Mouse (Mus musculus): ENCODE measurements at regions not wholly inside any gene's neighbourhood (a gene's known extent, or its start where the extent isn't known, plus 50 kb on each side); places are given as distances from the start of the nearest gene placed in this dataset.
"Not testable (repeated sequence)": the region's sequence is repeated elsewhere in the genome, so short reads cannot be mapped to it uniquely, and the experiment has no call there.

DNA sequence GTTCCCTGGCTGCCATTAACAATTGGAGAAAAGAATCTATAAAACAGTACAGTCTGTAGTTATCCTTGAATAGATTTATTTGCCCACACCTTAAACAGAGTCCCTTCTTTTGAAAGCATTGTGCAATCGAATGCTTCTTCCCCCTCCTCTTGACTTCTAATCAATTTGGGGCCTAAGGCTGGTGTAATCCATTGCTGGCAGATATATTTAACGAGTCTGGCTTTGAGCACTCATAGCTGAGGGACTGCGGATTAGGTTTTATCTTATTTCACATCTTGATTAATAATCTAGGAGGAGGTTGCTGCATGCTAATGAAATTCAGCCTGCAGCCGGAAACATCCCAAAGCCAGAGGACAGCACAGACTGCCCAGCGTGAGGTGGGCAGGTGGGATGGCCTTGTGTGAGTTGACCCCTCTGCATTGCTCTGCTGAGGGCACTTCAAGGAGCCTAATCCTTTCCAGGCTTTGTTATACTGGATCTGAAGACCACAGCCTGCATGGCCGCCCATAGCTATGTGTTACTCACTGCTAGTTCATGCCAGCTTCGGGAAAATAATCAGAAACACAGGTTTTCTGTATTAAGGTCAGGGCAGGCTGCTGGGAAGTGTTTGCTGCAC is 163.6 kb downstream of the Mterf1b start:
- DNase-seq = no peak

DNA sequence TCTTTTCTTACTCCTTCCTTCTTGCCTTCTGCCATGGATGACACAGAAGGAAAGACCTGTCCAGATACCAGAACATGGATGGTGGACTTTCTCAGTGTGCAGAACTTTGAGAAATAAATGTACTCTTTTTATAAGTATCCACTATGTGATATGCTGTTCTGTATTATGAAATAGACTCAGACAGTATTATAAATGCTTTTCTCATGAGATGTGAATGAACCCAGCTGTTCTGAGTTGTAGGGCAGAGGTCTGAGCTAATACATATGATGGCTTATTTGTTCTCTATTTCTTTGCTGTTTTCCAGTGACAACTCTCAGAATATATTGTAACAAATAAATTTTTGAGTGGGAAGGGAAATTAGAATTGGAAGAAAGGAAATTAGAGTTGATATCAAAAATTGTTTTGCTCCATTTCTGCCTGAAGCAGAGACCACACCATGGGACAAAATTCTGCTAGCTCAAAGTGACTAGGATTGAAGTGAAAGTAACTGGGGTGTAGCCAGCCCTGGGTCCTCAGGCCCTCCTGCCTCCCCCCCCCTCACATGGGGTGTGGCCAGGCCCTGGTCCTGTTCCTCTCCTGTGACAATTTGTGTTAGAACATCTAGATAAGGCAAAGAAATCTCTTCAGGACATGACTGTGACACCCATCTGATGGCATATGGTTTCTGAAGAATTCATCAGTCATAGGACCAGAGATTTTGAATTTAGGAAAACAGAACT is 164.5 kb downstream of the Mterf1b start:
- DNase-seq = not testable (repeated sequence)

DNA sequence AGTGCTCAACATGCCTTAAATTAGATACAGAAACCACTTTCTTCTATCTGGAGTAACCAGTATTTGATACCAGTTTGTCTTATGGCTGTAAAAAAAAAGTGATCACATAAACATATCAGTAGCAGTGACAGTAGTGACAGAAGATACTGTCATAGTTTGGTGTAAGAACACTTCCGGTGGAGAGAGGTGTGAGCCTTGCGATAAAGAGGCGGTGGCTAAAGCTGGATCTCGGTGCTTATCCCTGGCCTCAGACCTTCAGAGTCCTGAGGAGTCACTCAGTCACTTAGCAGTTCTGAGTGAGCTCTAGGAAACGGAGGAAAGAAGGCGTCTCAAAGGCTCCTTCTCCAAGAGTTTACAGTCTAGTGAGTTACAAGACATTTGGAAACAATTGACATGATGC is 169.4 kb downstream of the Mterf1b start:
- DNase-seq = not testable (repeated sequence)

DNA sequence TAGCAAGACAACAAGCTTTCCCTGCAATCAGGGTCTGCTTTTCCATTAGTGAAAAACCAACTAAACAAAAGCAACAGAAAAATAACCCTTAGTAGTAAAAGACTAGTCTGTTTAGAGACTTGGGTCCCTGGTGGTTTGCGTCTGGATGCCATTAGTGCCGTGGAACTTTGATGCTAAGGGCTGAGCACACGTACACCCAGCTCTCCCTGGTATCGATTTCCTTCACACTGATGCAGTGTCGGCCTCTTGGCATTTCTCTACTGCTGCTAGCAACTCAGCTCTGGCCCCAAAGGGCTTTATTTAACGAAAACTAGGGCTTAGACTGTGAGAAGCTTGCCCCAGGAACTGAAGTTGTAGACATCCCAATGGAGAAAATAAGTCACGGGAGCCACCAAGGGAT is 192.6 kb downstream of the Mterf1b start:
- not testable (repeated sequence) for DNase-seq

DNA sequence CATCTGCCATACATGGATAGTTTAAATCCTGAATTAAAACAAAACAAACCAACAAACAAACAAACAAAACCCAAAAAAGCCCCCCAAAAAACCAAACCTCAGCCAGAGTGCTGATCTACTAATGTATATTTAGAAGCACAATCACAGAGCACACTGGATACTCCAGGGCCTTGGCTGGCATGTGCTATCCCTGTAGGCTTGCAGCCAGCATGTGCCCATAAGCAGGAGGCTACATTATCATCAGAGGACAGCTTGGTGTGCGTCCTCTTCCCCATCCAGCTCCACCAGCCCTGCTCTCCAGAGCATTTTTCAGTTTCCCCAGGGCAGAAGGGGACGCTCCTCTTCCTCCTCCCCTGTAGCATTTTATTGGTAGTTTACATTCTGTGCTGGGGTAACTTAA is 198.9 kb downstream of the Mterf1b start:
- no peak for DNase-seq

DNA sequence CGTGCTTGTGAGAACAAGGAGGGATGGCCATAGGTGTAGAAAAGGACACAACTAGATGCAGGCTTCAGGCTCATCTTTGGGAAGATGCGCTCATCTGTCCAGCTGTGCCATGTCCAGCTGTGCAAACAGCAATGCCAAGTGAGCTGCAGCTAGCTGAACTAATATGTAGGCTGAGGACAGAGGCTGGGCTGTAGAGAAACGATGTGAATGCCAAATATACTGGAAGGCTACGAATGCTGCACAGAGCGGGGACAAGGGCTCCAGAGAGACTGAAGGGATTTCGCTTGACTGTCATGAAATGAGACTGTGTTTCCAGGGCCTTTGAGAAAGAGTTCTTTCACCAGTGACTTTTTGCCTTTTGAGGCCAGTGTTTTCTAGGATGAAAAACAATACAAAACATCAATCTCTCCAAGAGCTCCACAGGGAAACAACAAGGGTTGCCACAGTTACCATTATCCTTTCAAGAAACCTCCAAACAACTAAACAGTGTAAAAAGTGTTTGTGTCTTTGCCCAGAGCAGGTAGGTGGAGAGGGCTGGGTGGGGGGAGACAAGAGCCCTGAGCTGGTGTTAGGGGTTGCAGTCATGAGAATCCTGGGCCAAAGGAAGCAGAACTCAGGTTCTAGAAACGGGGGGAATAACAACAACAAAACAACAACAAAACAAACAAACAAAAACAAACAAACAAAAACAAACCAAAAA is 202.3 kb downstream of the Mterf1b start:
- peak in 1 of 2 experiments; percentile 3 for DNase-seq

DNA sequence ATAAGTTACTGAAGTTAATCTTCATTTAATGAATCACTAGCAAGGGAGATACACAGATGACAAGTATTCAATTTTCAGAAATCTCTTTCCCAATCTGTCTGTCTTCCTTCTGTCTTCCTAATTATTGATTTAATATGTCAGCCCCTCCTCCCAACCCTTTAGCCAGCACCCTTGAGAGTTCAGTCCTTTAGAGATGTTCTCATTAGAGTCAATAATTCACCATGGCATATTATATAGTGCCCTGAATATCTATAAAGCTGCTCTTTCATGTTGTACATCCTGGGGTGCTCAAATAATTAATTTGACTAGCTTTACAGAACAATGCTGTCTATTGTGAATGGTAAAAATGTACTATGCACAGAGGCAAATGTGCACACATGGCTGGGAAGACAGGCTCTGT is 205.9 kb downstream of the Mterf1b start:
- no peak for DNase-seq

DNA sequence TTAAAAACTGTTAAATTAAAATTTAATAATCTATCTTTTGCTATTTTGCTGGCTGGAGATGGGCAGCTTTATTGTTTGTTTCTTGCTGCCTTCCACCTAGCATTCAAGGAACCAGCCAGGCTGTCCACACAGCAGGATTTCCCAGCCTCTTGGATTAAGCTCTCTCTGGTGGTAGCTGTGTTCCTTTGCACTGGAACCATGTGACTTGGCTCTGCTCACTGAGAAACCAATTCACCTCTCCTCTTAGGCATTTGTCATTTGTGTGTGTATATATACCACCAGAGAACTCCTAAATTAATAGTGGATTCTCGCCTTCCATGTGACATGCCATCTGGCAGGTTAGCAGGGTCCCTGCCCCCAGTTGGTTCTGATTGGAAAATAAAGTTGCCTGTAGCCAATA is 225.6 kb downstream of the Mterf1b start:
- DNase-seq = no peak

All from layer of hippocampus, postnatal 36 days (tissue).